In the genomic region with DNA sequence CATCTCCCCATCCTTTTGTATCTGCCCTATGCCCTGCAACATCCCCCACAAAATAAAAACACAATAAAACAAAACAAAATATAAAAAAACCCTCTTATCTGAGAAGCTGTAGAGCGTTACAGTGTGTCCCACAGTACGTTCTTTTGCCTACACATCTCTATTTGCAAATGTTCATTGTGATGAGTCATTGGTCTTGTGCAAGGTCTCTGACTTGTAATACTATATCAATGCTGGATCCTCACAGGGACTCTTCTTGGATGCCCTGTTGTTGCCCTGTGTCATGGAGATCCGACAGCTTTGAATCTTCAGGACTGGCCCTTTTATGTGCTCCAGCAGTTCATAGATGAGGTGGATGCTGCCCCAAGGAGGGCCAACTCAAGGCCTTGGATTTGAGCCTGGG, we compare ENCODE assay signal across 23 mouse cellular contexts. TPM values are rescaled to one million over a fixed set of nuclear protein-coding genes. Genes with fewer than 3 reads are reported as not detected.
A peak's percentile ranks its signal among the peaks of the same experiment; 100 is the strongest.
DNase-seq lines count a peak whose midpoint lies in the region; ATAC-seq and TF ChIP-seq lines count a peak whose summit lies in the region.
"Had no signal": no experiment of that assay in that cellular context is flagged by ENCODE, and none has a peak within 500 bp of the region (broad histone marks: within the 10 kb centered on the region; RNA-seq: fewer than 3 reads in every experiment).

No protein-coding gene starts in this region.

- WGBS in lung, postnatal 0 days = 73% methylated on average over 3 of the region's 3 CpGs
- 78% methylated on average over 3 of the region's 3 CpGs for WGBS in lung, adult 2 months
- 90% methylated on average over 3 of the region's 3 CpGs for WGBS in midbrain, embryonic 15.5 days

- no peaks in the 10 kb centered on the region for H3K27me3 ChIP-seq in lung, postnatal 0 days (replicated peaks; ENCODE audit: insufficient read depth, low read length)
- no peaks in the 10 kb centered on the region for H3K27me3 ChIP-seq in midbrain, embryonic 15.5 days (replicated peaks)
- H3K27me3 ChIP-seq: CH12.LX; embryonic facial prominence, embryonic 12.5 days; forebrain, embryonic 15.5 days had no signal

- no peak overlapping the region for H3K9ac ChIP-seq in lung, postnatal 0 days (replicated peaks; ENCODE audit: low read depth)
- H3K9ac ChIP-seq in midbrain, embryonic 15.5 days = no peak overlapping the region
- H3K9ac ChIP-seq: embryonic facial prominence, embryonic 12.5 days; forebrain, embryonic 13.5 days; forebrain, embryonic 15.5 days; forebrain, postnatal 0 days had no signal

- no peak overlapping the region for H3K4me3 ChIP-seq in lung, postnatal 0 days (ENCODE audit: low read depth, low read length)
- H3K4me3 ChIP-seq in lung, adult 2 months (replicated peaks; ENCODE audit: extremely low read depth, low read depth, low read length) = no peak overlapping the region
- H3K4me3 ChIP-seq in midbrain, embryonic 15.5 days = no peak overlapping the region
- H3K4me3 ChIP-seq: embryonic facial prominence, embryonic 10.5 days; embryonic facial prominence, embryonic 12.5 days; forebrain, embryonic 13.5 days; forebrain, embryonic 15.5 days had no signal

- H3K4me1 ChIP-seq in lung, postnatal 0 days (ENCODE audit: insufficient read depth, low read depth, low read length) = no peaks in the 10 kb centered on the region
- H3K4me1 ChIP-seq in lung, adult 2 months (ENCODE audit: control insufficient read depth, insufficient read depth, low read length) = peaks cover 2% of the 10 kb centered on the region; the same call in 1 of the 2 replicates
- no peaks in the 10 kb centered on the region for H3K4me1 ChIP-seq in midbrain, embryonic 15.5 days
- H3K4me1 ChIP-seq: embryonic facial prominence, embryonic 10.5 days; embryonic facial prominence, embryonic 12.5 days; forebrain, embryonic 13.5 days had no signal

- no peak overlapping the region for H3K4me2 ChIP-seq in lung, postnatal 0 days (replicated peaks; ENCODE audit: low read depth, low read length)
- H3K4me2 ChIP-seq in midbrain, embryonic 15.5 days = no peak overlapping the region
- H3K4me2 ChIP-seq: embryonic facial prominence, embryonic 12.5 days; forebrain, embryonic 13.5 days; forebrain, embryonic 15.5 days had no signal

- no peaks in the 10 kb centered on the region for H3K9me3 ChIP-seq in lung, postnatal 0 days (ENCODE audit: low read length)
- H3K9me3 ChIP-seq in midbrain, embryonic 15.5 days = no peaks in the 10 kb centered on the region
- H3K9me3 ChIP-seq: embryonic facial prominence, embryonic 10.5 days; embryonic facial prominence, embryonic 12.5 days; forebrain, embryonic 13.5 days; forebrain, embryonic 15.5 days; G1E had no signal

- no peak for TF ChIP-seq CTCF in lung, postnatal 0 days (IDR thresholded peaks at IDR 0.05)
- no peak for TF ChIP-seq CTCF in lung, adult 2 months (IDR thresholded peaks at IDR 0.05; ENCODE audit: insufficient read depth, low read length)

- no peak overlapping the region for H3K27ac ChIP-seq in lung, postnatal 0 days (ENCODE audit: low read length)
- no peak overlapping the region for H3K27ac ChIP-seq in midbrain, embryonic 15.5 days
- H3K27ac ChIP-seq: embryonic facial prominence, embryonic 10.5 days; embryonic facial prominence, embryonic 12.5 days; forebrain, embryonic 13.5 days; forebrain, embryonic 15.5 days had no signal

- peak; percentile 15 for DNase-seq in lung, postnatal 0 days (ENCODE audit: low spot score)
- no peak for DNase-seq in lung, adult 2 months
- DNase-seq in 416B (ENCODE audit: low read depth) = peak; percentile 68
- DNase-seq in NIH3T3 (ENCODE audit: low read depth) = peak; percentile 72
- DNase-seq in thymus, postnatal 36 days = no peak
- no peak for DNase-seq in frontal cortex, postnatal 14 days (ENCODE audit: low spot score in 2 of 2)
- DNase-seq: adrenal gland, adult 8-10 months; adrenal gland, postnatal 14 days; cerebellum, adult 11-12 months; cerebellum, adult 8-10 months; cerebellum, adult 9-11 months; cerebellum, postnatal 14 days; cerebellum, postnatal 36 days; forebrain, postnatal 0 days had no signal

- ATAC-seq in lung, postnatal 0 days = no peak
- ATAC-seq in granulocyte monocyte progenitor cell, adult 5-6 weeks (replicated peaks; ENCODE audit: poor library complexity, severe bottlenecking) = peak; percentile 55
- ATAC-seq in midbrain, embryonic 15.5 days (replicated peaks) = no peak
- ATAC-seq: CD4-positive, CD25-positive, alpha-beta regulatory T cell, adult 4 months; forebrain, embryonic 13.5 days; forebrain, embryonic 15.5 days; forebrain, postnatal 0 days had no signal

- no peak for TF ChIP-seq POLR2A in lung, adult 2 months (IDR thresholded peaks at IDR 0.05; ENCODE audit: borderline replicate concordance, extremely low read depth, low read depth, low read length)

- TF ChIP-seq EP300 in lung, postnatal 0 days (IDR thresholded peaks at IDR 0.05) = no peak

- H3K36me3 ChIP-seq in lung, postnatal 0 days (ENCODE audit: insufficient read depth, low read length) = no peaks in the 10 kb centered on the region
- H3K36me3 ChIP-seq in midbrain, embryonic 15.5 days (replicated peaks) = no peaks in the 10 kb centered on the region
- H3K36me3 ChIP-seq: embryonic facial prominence, embryonic 10.5 days; embryonic facial prominence, embryonic 12.5 days; forebrain, embryonic 15.5 days; G1E had no signal

RNA-seq across cellular contexts. Expression of a gene that starts 55.8 kb away (rescaled TPM):
- polyA plus RNA-seq in lung, postnatal 0 days (2015; fragmentation: Nextera tagmentation; extraction: Ambion mirVana) = 14.2 and 15.9 TPM in 2 replicates
- polyA plus RNA-seq in lung, adult 2 months (2012; rRNA removed) = 51.0 and 82.2 TPM in 2 replicates
- total RNA-seq in granulocyte monocyte progenitor cell, adult 5-6 weeks (2014; fragmentation: Nextera tagmentation) = not detected in 2 replicates
- total RNA-seq in granulocyte monocyte progenitor cell, adult 5-6 weeks (2017) = not detected in 2 replicates
- 11.1 and 11.3 TPM in 2 replicates for polyA plus RNA-seq in midbrain, embryonic 15.5 days (2015; fragmentation: Nextera tagmentation; extraction: Ambion mirVana)
- polyA plus RNA-seq: G1E had no signal

Comparison
In these comparisons a context has a peak if more than half of its experiments do, and no peak if none do; other contexts are left out.
1. DNase-seq: peak in lung, postnatal 0 days (single experiment), 416B (single experiment) and NIH3T3 (single experiment); none in lung, adult 2 months (single experiment), thymus, postnatal 36 days (0 of 2) and frontal cortex, postnatal 14 days (0 of 2).